Mouse (Mus musculus) activated CD4-positive, CD25-positive, alpha-beta regulatory T cell, adult 4 months (primary cell): ENCODE measurements around the gene Itih2. TPM values are rescaled to one million over a fixed set of nuclear protein-coding genes. Genes with fewer than 3 reads are reported as not detected.

ENCODE experiments used
- polyA plus RNA-seq, 2 experiments: library from polyadenylated mRNA; unstranded; fragments of 100-300 nt; shearing (Covaris generic); gene quantifications; one replicate each; pipeline ENCODE4 v1.2.1; 2017

The Itih2 gene
- polyA plus RNA-seq, 2 experiments from 2014 or later: not detected

Other genes starting within 250 kb of the Itih2 start
- 1 to 10 TPM in 1 of 2 experiments, not detected in 1; 2.0 TPM for gene 9230102O04Rik, start 241.9 kb downstream of the Itih2 start, polyA plus RNA-seq
- gene Gata3, start 241.4 kb downstream of the Itih2 start, polyA plus RNA-seq: 100 to 1,000 TPM; 120 to 138 TPM
- 10 to 100 TPM; 13.6 to 15.6 TPM for gene Taf3, start 82.8 kb downstream of the Itih2 start, polyA plus RNA-seq
- 100 to 1,000 TPM; 659 to 745 TPM for gene Atp5c1, start 50.9 kb downstream of the Itih2 start, polyA plus RNA-seq
- 10 to 100 TPM; 28.1 to 34.7 TPM for gene Kin, start 50.8 kb downstream of the Itih2 start, polyA plus RNA-seq
- gene Itih5, start 22.2 kb upstream of the Itih2 start, polyA plus RNA-seq: 10 to 100 TPM in 1 of 2 experiments, 1 to 10 TPM in 1; 9.0 to 15.4 TPM
- 1 to 10 TPM; 1.7 to 3.1 TPM for gene Sfmbt2, start 239.1 kb upstream of the Itih2 start, polyA plus RNA-seq